Mouse (Mus musculus) C2C12 (cell line): Measurements from ENCODE around the gene Pdgfc.

ENCODE experiments used
- CEBPB ChIP-seq: IDR thresholded peaks from one replicate; pipeline ENCODE4 v1.6.1; 2011; ENCODE audit warnings: low read depth, mild to moderate bottlenecking, control low read depth, moderate library complexity
- CTCF ChIP-seq: IDR thresholded peaks from one replicate; pipeline ENCODE4 v1.5.1; 2011; ENCODE audit not compliant: control insufficient read depth, insufficient read depth, insufficient read length
- MAX ChIP-seq: IDR thresholded peaks from one replicate; pipeline ENCODE4 v1.6.1; 2011; ENCODE audit warnings: mild to moderate bottlenecking, control low read depth
- MYOD1 ChIP-seq: IDR thresholded peaks from one replicate; pipeline ENCODE4 v1.6.1; 2011; ENCODE audit warnings: low read depth; ENCODE audit not compliant: control insufficient read depth, insufficient read length
- MYOG ChIP-seq: IDR thresholded peaks from one replicate; pipeline ENCODE4 v1.6.1; 2011; ENCODE audit not compliant: control insufficient read depth, insufficient read length; ENCODE audit errors: extremely low read depth
- USF1 ChIP-seq: IDR thresholded peaks from one replicate; pipeline ENCODE4 v1.6.1; 2011; ENCODE audit warnings: low read depth, mild to moderate bottlenecking, control low read depth, moderate library complexity

- TF ChIP-seq CEBPB (no peak), MAX (no peak), CTCF (no peak), USF1 (no peak), MYOD1 (no peak), MYOG (no peak)
Measured at GRCm38 (mm10) chr3:81221682-81222081, 185.5 kb downstream of the Pdgfc start.
